Mouse (Mus musculus) liver, adult 2 months (tissue): ENCODE results near the gene B4galt2. TPM values are rescaled to one million over a fixed set of nuclear protein-coding genes. Genes with fewer than 3 reads are reported as not detected.

Experiments used
- DNase-seq: peaks from one replicate; pipeline ENCODE4 v3.0.0-alpha.2; 2011; ENCODE audit warnings: low read depth, low spot score; ENCODE audit errors: extremely low read depth
- H3K27ac ChIP-seq: fragments of 200-500 bp; replicated peaks from 2 replicates; pipeline ENCODE4 v1.5.1; 2012; ENCODE audit warnings: low read depth, mild to moderate bottlenecking, control low read depth, inconsistent platforms, low read length; ENCODE audit not compliant: insufficient read depth
- H3K27me3 ChIP-seq: fragments of 200-500 bp; 2 replicates; pipeline ENCODE4 v1.6.1; 2012; ENCODE audit warnings: mild to moderate bottlenecking, moderate library complexity, low read length, inconsistent platforms; ENCODE audit not compliant: control insufficient read depth, insufficient read depth
- H3K36me3 ChIP-seq: fragments of 200-500 bp; 2 replicates; pipeline ENCODE4 v1.6.1; 2012; ENCODE audit warnings: low read length, inconsistent platforms; ENCODE audit not compliant: control insufficient read depth, insufficient read depth
- H3K4me1 ChIP-seq: fragments of 200-500 bp; 2 replicates; pipeline ENCODE4 v1.6.1; 2011; ENCODE audit warnings: low read length; ENCODE audit not compliant: control insufficient read depth, insufficient read depth
- H3K4me3 ChIP-seq: fragments of 200-500 bp; 2 replicates; pipeline ENCODE4 v1.5.1; 2011; ENCODE audit warnings: low read depth, mild to moderate bottlenecking, control low read depth, low read length, moderate library complexity; ENCODE audit not compliant: insufficient read depth
- H3K79me2 ChIP-seq: fragments of 200-500 bp; 2 replicates; pipeline ENCODE4 v1.6.1; 2012; ENCODE audit warnings: inconsistent platforms, mild to moderate bottlenecking, low read length, moderate library complexity; ENCODE audit not compliant: control insufficient read depth, insufficient read depth
- H3K9ac ChIP-seq: fragments of 200-500 bp; 2 replicates; pipeline ENCODE4 v1.6.1; 2012; ENCODE audit warnings: low read depth, mild to moderate bottlenecking, control low read depth, inconsistent platforms, low read length
- CTCF ChIP-seq: fragments of 200-500 bp; IDR thresholded peaks from 2 replicates; pipeline ENCODE4 v1.5.1; 2011; ENCODE audit warnings: low read depth, low read length, control low read depth
- POLR2A ChIP-seq: fragments of 200-500 bp; IDR thresholded peaks from 2 replicates; pipeline ENCODE4 v1.6.1; 2011; ENCODE audit warnings: low read length, control low read depth; ENCODE audit not compliant: insufficient read depth; ENCODE audit errors: extremely low read depth
- WGBS: fragments of 180-500 bp; shearing (Covaris S2); methylation state at CpG from one replicate; pipeline ENCODE4 v1.1.7; 2018; 5-methylcytosine and 5-hydroxymethylcytosine counted together
- polyA plus RNA-seq: library from polyadenylated mRNA; depleted of rRNA; stranded (reverse); fragments of >200 nt; gene quantifications from 2 replicates; pipeline ENCODE4 v1.2.3, GENCODE M21; 2012
- total RNA-seq: library from RNA; depleted of rRNA; stranded (reverse); fragments of >200 nt; gene quantifications from 2 replicates; pipeline ENCODE4 v1.2.3, GENCODE M21; 2014

Gene B4galt2
- total and polyA plus RNA-seq, 2 experiments: 0.18 to 0.80 TPM

- no peak overlapping the region for H3K27ac ChIP-seq
- no peaks in the 10 kb centered on the region for H3K27me3 ChIP-seq
- no peaks in the 10 kb centered on the region for H3K4me1 ChIP-seq
Observed at GRCm38 (mm10) chr4:117867000-117867399, 16.3 kb downstream of the B4galt2 start.

DNA sequence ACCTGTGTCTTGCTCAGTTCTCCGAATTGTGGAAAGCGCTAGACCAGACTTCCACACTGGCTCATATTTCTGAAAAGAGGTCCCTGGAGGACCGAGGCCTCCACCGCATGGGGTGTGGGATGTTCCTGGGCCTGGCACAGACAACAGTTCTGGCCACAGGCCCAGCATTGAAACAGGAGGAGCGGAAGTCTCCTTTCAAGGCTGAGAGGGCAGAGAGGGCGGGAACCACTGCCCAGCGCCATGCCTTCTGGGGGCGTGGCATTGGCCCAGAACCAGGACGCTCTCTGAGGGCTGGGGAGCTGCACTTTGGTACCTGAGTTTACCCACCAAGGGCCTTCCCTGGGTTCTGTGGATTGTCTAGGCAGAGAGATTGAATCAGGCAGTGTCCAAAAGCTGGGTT is 17.2 kb downstream of the B4galt2 start:
- Histone ChIP-seq H3K4me3 (no peak overlapping the region), H3K27me3 (no peaks in the 10 kb centered on the region), H3K36me3 (no peaks in the 10 kb centered on the region), H3K4me1 (no peaks in the 10 kb centered on the region), H3K9ac (no peak overlapping the region), H3K27ac (no peak overlapping the region), H3K79me2 (no peaks in the 10 kb centered on the region)
- no peak for TF ChIP-seq CTCF
- TF ChIP-seq POLR2A: no peak
- WGBS: 33% methylated on average over 9 of the region's 9 CpGs
- DNase-seq: peak; percentile 62

More at GRCm38 (mm10) chr4:117867000-117867399, 16.3 kb downstream of the B4galt2 start:
- no peak overlapping the region for H3K9ac ChIP-seq
- H3K4me3 ChIP-seq: no peak overlapping the region
- no peak for TF ChIP-seq CTCF
- TF ChIP-seq POLR2A: no peak
- 68% methylated on average over 6 of the region's 6 CpGs for WGBS
- H3K79me2 ChIP-seq: no peaks in the 10 kb centered on the region
- no peak for DNase-seq
- H3K36me3 ChIP-seq: no peaks in the 10 kb centered on the region

DNA sequence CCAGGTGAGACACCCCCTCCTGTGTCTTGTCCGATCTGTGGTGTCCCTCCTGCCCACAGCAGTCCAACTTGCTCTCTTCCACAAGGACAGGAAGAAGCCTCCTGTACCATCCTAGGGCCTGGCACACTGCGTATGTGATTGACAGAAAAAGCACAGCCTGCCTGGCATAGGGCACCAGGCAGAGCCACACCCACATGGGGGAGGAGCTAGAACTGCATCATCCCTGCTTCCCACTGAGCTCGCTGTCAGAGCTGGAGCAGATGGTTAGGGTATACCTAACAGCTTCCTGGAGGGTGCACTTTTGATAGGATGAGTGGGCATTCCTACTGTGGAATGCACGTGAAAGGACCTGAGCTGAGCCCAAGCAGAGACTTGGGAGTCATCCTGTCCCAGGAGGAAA is 20.5 kb downstream of the B4galt2 start:
- H3K4me3 ChIP-seq: no peak overlapping the region
- H3K4me1 ChIP-seq: peaks cover 7% of the 10 kb centered on the region
- WGBS: 59% methylated on average over 4 of the region's 4 CpGs
- H3K27me3 ChIP-seq: no peaks in the 10 kb centered on the region
- H3K79me2 ChIP-seq: no peaks in the 10 kb centered on the region
- no peak for TF ChIP-seq CTCF
- no peak for TF ChIP-seq POLR2A
- H3K9ac ChIP-seq: no peak overlapping the region
- DNase-seq: peak; percentile 27
- no peaks in the 10 kb centered on the region for H3K36me3 ChIP-seq
- no peak overlapping the region for H3K27ac ChIP-seq

DNA sequence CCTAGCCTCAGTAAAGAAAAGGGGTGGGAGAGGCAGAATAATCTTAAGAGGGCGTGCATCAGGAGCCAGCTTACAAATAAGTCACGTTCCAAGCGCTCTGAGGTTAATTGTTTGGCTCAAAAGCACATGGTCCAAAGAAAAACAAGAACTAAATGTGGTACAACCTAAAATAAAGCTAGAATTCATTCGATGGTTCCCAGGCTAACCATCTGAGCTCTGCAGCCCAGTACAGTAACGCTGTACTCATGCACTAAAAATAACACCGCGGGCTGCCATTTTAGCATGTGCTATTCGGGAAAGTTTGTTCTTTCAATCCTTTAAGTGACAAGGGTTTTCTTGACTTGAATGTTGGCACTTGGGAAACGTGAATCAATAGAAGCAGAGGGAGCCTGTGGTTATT is 22.7 kb downstream of the B4galt2 start:
- no peaks in the 10 kb centered on the region; the same call in 1 of the 2 replicates for H3K36me3 ChIP-seq
- H3K27ac ChIP-seq: no peak overlapping the region
- WGBS: 92% methylated on average over 9 of the region's 9 CpGs
- H3K79me2 ChIP-seq: no peaks in the 10 kb centered on the region
- H3K4me1 ChIP-seq: peaks cover 7% of the 10 kb centered on the region
- H3K27me3 ChIP-seq: no peaks in the 10 kb centered on the region
- DNase-seq: no peak
- no peak overlapping the region for H3K9ac ChIP-seq
- TF ChIP-seq CTCF (no peak), POLR2A (no peak)
- H3K4me3 ChIP-seq: no peak overlapping the region

GRCm38 (mm10) chr4:117858794-117859193 is 24.5 kb downstream of the B4galt2 start:
- TF ChIP-seq POLR2A (no peak), CTCF (peak; percentile 84)
- no peaks in the 10 kb centered on the region for H3K27me3 ChIP-seq
- H3K9ac ChIP-seq: no peak overlapping the region
- H3K4me1 ChIP-seq: peaks cover 7% of the 10 kb centered on the region
- no peak overlapping the region for H3K4me3 ChIP-seq
- no peak overlapping the region for H3K27ac ChIP-seq
- WGBS: 78% methylated on average over 3 of the region's 3 CpGs
- H3K79me2 ChIP-seq: no peaks in the 10 kb centered on the region
- no peaks in the 10 kb centered on the region; the same call in 1 of the 2 replicates for H3K36me3 ChIP-seq
- peak; percentile 36 for DNase-seq

- TF ChIP-seq CTCF: no peak
- TF ChIP-seq POLR2A: no peak
- Histone ChIP-seq H3K27me3 (no peaks in the 10 kb centered on the region), H3K36me3 (no peaks in the 10 kb centered on the region; the same call in 1 of the 2 replicates)
Observed at GRCm38 (mm10) chr4:117855146-117855545, 28.1 kb downstream of the B4galt2 start.

More at GRCm38 (mm10) chr4:117855146-117855545, 28.1 kb downstream of the B4galt2 start:
- Histone ChIP-seq H3K9ac (no peak overlapping the region), H3K4me3 (no peak overlapping the region), H3K4me1 (peaks cover 7% of the 10 kb centered on the region), H3K27ac (no peak overlapping the region), H3K79me2 (no peaks in the 10 kb centered on the region)
- WGBS: 90% methylated on average over 9 of the region's 9 CpGs
- no peak for DNase-seq
